Mouse (Mus musculus): Measurements from ENCODE around the gene Rnft1. TPM values are rescaled to one million over a fixed set of nuclear protein-coding genes. Genes with fewer than 3 reads are reported as not detected.

Gene Rnft1
- polyA plus RNA-seq, 1 experiment: 8.2 TPM

DNA sequence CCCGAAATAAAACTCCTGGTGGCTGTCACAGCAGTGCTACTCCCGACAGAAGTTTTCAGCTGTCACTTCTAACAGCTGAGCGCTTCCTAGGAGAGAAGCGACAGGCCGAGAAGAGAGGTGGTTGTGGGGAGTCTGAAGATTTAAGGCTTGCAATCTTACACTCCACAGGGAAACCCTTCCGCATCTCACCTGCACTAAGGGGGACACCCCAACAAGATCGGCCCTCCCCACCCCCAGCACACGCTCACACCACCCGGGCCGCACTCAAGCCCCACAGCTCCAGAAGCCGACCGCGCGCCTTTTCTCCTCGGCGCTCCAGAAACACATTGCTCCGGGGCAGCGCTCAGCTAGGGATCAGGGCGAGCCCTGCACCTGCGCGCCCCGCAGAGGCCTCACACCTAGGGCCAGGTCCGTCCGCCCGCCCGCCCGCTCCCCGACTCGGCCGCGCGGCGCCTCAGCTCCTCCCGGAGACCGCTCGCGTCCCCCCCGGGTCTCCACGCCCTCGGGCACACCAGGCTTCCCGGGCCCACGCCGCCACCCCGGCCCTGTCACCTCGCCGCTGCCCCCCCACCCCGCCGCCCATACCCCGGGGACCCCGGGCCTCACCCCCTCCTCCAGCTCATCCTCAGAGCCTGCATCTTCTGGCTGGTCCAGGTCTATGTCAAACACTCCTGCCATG lies 59.6 kb downstream of the Rnft1 start:
- Histone ChIP-seq H3ac (ENCODE audit: control insufficient read depth, insufficient read length) (peak overlapping the region; percentile 56), H3K4me3 (peak overlapping the region; percentile 46), H3K4me2 (ENCODE audit: low read depth) (peak overlapping the region; percentile 81), H3K27me3 (ENCODE audit: control insufficient read depth, insufficient read depth, insufficient read length) (no peaks in the 10 kb centered on the region), H3K79me2 (ENCODE audit: control insufficient read depth, insufficient read depth) (peaks cover 62% of the 10 kb centered on the region), H3K36me3 (ENCODE audit: control insufficient read depth, insufficient read depth) (no peaks in the 10 kb centered on the region)
- TF ChIP-seq POLR2A (IDR thresholded peaks at IDR 0.05; ENCODE audit: insufficient read length, low read depth) (no peak), MYOG (IDR thresholded peaks at IDR 0.05; ENCODE audit: control insufficient read depth in 1 of 3, insufficient read depth in 1 of 3, insufficient read length in 2 of 3, low read depth in 2 of 3) (peak; percentile 20 to 85 (median 78)), TCF12 (IDR thresholded peaks at IDR 0.05; ENCODE audit: insufficient read depth, poor library complexity, severe bottlenecking) (peak; percentile 62), MAX (IDR thresholded peaks at IDR 0.05; ENCODE audit: low read depth) (no peak), E2F4 (IDR thresholded peaks at IDR 0.05; ENCODE audit: insufficient read depth) (no peak), TCF3 (IDR thresholded peaks at IDR 0.05; ENCODE audit: insufficient read length, low read depth) (peak; percentile 10), SRF (IDR thresholded peaks at IDR 0.05; ENCODE audit: control insufficient read depth, insufficient read length, low read depth) (no peak), USF1 (IDR thresholded peaks at IDR 0.05; ENCODE audit: low read depth) (no peak), MYOD1 (IDR thresholded peaks at IDR 0.05; ENCODE audit: control insufficient read depth in 1 of 3, insufficient read length in 2 of 3, low read depth in 2 of 3) (peak; percentile 9 to 75 (median 65)), REST (IDR thresholded peaks at IDR 0.05; ENCODE audit: insufficient read depth, insufficient read length) (no peak), POLR2AphosphoS2 (IDR thresholded peaks at IDR 0.05; ENCODE audit: insufficient read length, low read depth) (no peak)

- peaks cover 55% of the 10 kb centered on the region for H3K79me2 ChIP-seq (ENCODE audit: control insufficient read depth, insufficient read depth)
- H3K4me3 ChIP-seq: peak within 1 kb of the TSS; percentile 46
- H3K36me3 ChIP-seq (ENCODE audit: control insufficient read depth, insufficient read depth): no peaks in the 10 kb centered on the region
- H3K4me2 ChIP-seq (ENCODE audit: low read depth): peak within 1 kb of the TSS; percentile 91
- H3ac ChIP-seq (ENCODE audit: control insufficient read depth, insufficient read length): peak within 1 kb of the TSS; percentile 56
- no peaks in the 10 kb centered on the region for H3K27me3 ChIP-seq (ENCODE audit: control insufficient read depth, insufficient read depth, insufficient read length)
- TF ChIP-seq REST (IDR thresholded peaks at IDR 0.05; ENCODE audit: insufficient read depth, insufficient read length): peak; percentile 27
- peak; percentile 99 for TF ChIP-seq POLR2AphosphoS2 (IDR thresholded peaks at IDR 0.05; ENCODE audit: insufficient read length, low read depth)
- peak in 1 of 3 experiments; percentile 46 for TF ChIP-seq MYOG (IDR thresholded peaks at IDR 0.05; ENCODE audit: control insufficient read depth in 1 of 3, insufficient read depth in 1 of 3, insufficient read length in 2 of 3, low read depth in 2 of 3)
- TF ChIP-seq POLR2A (IDR thresholded peaks at IDR 0.05; ENCODE audit: insufficient read length, low read depth): peak; percentile 98
- peak; percentile 30 for TF ChIP-seq TCF3 (IDR thresholded peaks at IDR 0.05; ENCODE audit: insufficient read length, low read depth)
- no peak for TF ChIP-seq CEBPB (IDR thresholded peaks at IDR 0.05; ENCODE audit: insufficient read depth, poor library complexity, severe bottlenecking)
- peak; percentile 18 for TF ChIP-seq E2F4 (IDR thresholded peaks at IDR 0.05; ENCODE audit: insufficient read depth)
- TF ChIP-seq TCF12 (IDR thresholded peaks at IDR 0.05; ENCODE audit: insufficient read depth, poor library complexity, severe bottlenecking): no peak
- TF ChIP-seq MYOD1 (IDR thresholded peaks at IDR 0.05; ENCODE audit: control insufficient read depth in 1 of 3, insufficient read length in 2 of 3, low read depth in 2 of 3): no peak
- TF ChIP-seq SRF (IDR thresholded peaks at IDR 0.05; ENCODE audit: control insufficient read depth, insufficient read length, low read depth): peak; percentile 68
- TF ChIP-seq USF1 (IDR thresholded peaks at IDR 0.05; ENCODE audit: low read depth): no peak
- no peak for TF ChIP-seq MAX (IDR thresholded peaks at IDR 0.05; ENCODE audit: low read depth)
These were observed 60.3 kb downstream of the Rnft1 start, which contains the start of the genes Rps6kb1 and Tubd1 for GRCm38 (mm10) chr11:86544639-86545299. Gene Rps6kb1, minus strand, starts transcription at chr11:86544805. Gene Tubd1, plus strand, starts transcription at chr11:86544991.

- no peak for TF ChIP-seq MAX (IDR thresholded peaks at IDR 0.05; ENCODE audit: low read depth)
- H3K36me3 ChIP-seq (ENCODE audit: control insufficient read depth, insufficient read depth): peaks cover 6% of the 10 kb centered on the region
- H3K79me2 ChIP-seq (ENCODE audit: control insufficient read depth, insufficient read depth): peaks cover 47% of the 10 kb centered on the region
- no peaks in the 10 kb centered on the region for H3K27me3 ChIP-seq (ENCODE audit: control insufficient read depth, insufficient read depth, insufficient read length)
- peak overlapping the region; percentile 46 for H3K4me3 ChIP-seq
- peak overlapping the region; percentile 91 for H3K4me2 ChIP-seq (ENCODE audit: low read depth)
- H3ac ChIP-seq (ENCODE audit: control insufficient read depth, insufficient read length): peak overlapping the region; percentile 56
These were observed 61.1 kb downstream of the Rnft1 start for GRCm38 (mm10) chr11:86545556-86545955.

DNA sequence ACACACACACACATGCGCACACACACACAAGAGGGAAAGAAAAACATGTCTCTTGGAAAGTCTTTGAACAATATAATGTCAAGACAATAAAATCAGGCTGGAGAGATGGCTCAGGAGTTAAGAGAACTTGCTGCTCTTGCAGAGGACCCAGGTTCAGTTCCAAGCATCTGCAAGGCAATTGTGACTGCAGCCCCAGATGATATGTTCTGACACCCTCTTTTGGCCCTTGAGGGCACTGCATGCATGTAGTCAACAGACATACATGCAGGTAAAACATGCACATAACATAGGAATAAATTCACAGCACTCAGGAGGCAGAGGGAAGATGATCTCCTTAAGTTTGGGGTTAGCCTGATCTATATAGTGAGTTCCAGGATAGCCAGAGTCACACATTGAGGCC lies 63.0 kb downstream of the Rnft1 start:
- Histone ChIP-seq H3K4me3 (no peak overlapping the region), H3K36me3 (ENCODE audit: control insufficient read depth, insufficient read depth) (peaks cover 7% of the 10 kb centered on the region), H3K27me3 (ENCODE audit: control insufficient read depth, insufficient read depth, insufficient read length) (no peaks in the 10 kb centered on the region)

More for the DNA sequence above, 63.0 kb downstream of the Rnft1 start:
- no peak overlapping the region for H3K4me2 ChIP-seq (ENCODE audit: low read depth)
- H3ac ChIP-seq (ENCODE audit: control insufficient read depth, insufficient read length): no peak overlapping the region
- peaks cover 29% of the 10 kb centered on the region for H3K79me2 ChIP-seq (ENCODE audit: control insufficient read depth, insufficient read depth)
- TF ChIP-seq MYOD1 (IDR thresholded peaks at IDR 0.05; ENCODE audit: control insufficient read depth in 1 of 3, insufficient read length in 2 of 3, low read depth in 2 of 3): no peak
- TF ChIP-seq TCF3 (IDR thresholded peaks at IDR 0.05; ENCODE audit: insufficient read length, low read depth): no peak
- TF ChIP-seq REST (IDR thresholded peaks at IDR 0.05; ENCODE audit: insufficient read depth, insufficient read length): no peak
- no peak for TF ChIP-seq TCF12 (IDR thresholded peaks at IDR 0.05; ENCODE audit: insufficient read depth, poor library complexity, severe bottlenecking)
- no peak for TF ChIP-seq USF1 (IDR thresholded peaks at IDR 0.05; ENCODE audit: low read depth)
- no peak for TF ChIP-seq SRF (IDR thresholded peaks at IDR 0.05; ENCODE audit: control insufficient read depth, insufficient read length, low read depth)
- TF ChIP-seq POLR2AphosphoS2 (IDR thresholded peaks at IDR 0.05; ENCODE audit: insufficient read length, low read depth): no peak
- no peak for TF ChIP-seq CEBPB (IDR thresholded peaks at IDR 0.05; ENCODE audit: insufficient read depth, poor library complexity, severe bottlenecking)

Other genes starting within 250 kb of the Rnft1 start
- gene Ints2, start 227.1 kb upstream of the Rnft1 start, polyA plus RNA-seq (2012; fragmentation: generic; extraction: Trizol): 5.3 TPM
- 6.2 TPM for gene Med13, start 127.1 kb upstream of the Rnft1 start, polyA plus RNA-seq (2012; fragmentation: generic; extraction: Trizol)
- gene Rps6kb1, start 60.1 kb downstream of the Rnft1 start, polyA plus RNA-seq (2012; fragmentation: generic; extraction: Trizol): 13.0 TPM
- 6.6 TPM for gene Tubd1, start 60.3 kb downstream of the Rnft1 start, polyA plus RNA-seq (2012; fragmentation: generic; extraction: Trizol)
- gene Vmp1, start 199.2 kb downstream of the Rnft1 start, polyA plus RNA-seq (2012; fragmentation: generic; extraction: Trizol): 169 TPM
- gene Ptrh2, start 199.3 kb downstream of the Rnft1 start, polyA plus RNA-seq (2012; fragmentation: generic; extraction: Trizol): 22.6 TPM